Mouse (Mus musculus) lung, postnatal 25 days (tissue): ENCODE measurements around the gene Gm20920.
"Not testable (repeated sequence)": the region's sequence is repeated elsewhere in the genome, so short reads cannot be mapped to it uniquely, and the experiment has no call there.

Source experiments
- DNase-seq: peaks from one replicate; pipeline ENCODE4 v3.0.0; 2022; ENCODE audit warnings: low spot score

Gene Gm20920

GRCm38 (mm10) chrY:51851820-51852219, at the start of gene Gm20920:
Gene Gm20920, plus strand, starts transcription at chrY:51852120.
- not testable (repeated sequence) for DNase-seq
